Mouse (Mus musculus) heart, embryonic 13.5 days (tissue): ENCODE data around the gene Gm10639. TPM values are rescaled to one million over a fixed set of nuclear protein-coding genes. Genes with fewer than 3 reads are reported as not detected.
"Not testable (repeated sequence)": the region's sequence is repeated elsewhere in the genome, so short reads cannot be mapped to it uniquely, and the experiment has no call there.

Experiments
- ATAC-seq: fragments of 200-750 bp; cut with Nextera tagmentation; 2 replicates; pipeline ENCODE4 v1.8.0; 2017; ENCODE audit warnings: moderate TSS enrichment; ENCODE audit not compliant: insufficient number of reproducible peaks, low FRiP score, low TSS enrichment; ENCODE audit errors: extremely low read depth
- H3K27ac ChIP-seq: fragments of 300-500 bp; sonication (generic); replicated peaks from 2 replicates; pipeline ENCODE4 v1.5.1; 2015; ENCODE audit warnings: moderate library complexity, mild to moderate bottlenecking, inconsistent platforms
- H3K27me3 ChIP-seq: fragments of 300-500 bp; sonication (generic); replicated peaks from 2 replicates; pipeline ENCODE4 v1.6.1; 2015; ENCODE audit warnings: mild to moderate bottlenecking, inconsistent platforms
- H3K36me3 ChIP-seq: fragments of 300-500 bp; sonication (generic); 2 replicates; pipeline ENCODE4 v1.6.1; 2015; ENCODE audit warnings: mild to moderate bottlenecking, inconsistent platforms
- H3K4me1 ChIP-seq: fragments of 300-500 bp; sonication (generic); 2 replicates; pipeline ENCODE4 v1.6.1; 2015; ENCODE audit warnings: inconsistent platforms
- H3K4me2 ChIP-seq: fragments of 300-500 bp; sonication (generic); 2 replicates; pipeline ENCODE4 v1.6.1; 2015; ENCODE audit warnings: inconsistent platforms, mild to moderate bottlenecking, moderate library complexity
- H3K4me3 ChIP-seq: fragments of 300-500 bp; sonication (generic); 2 replicates; pipeline ENCODE4 v1.5.1; 2015; ENCODE audit warnings: moderate library complexity, mild to moderate bottlenecking, inconsistent platforms
- H3K9ac ChIP-seq: fragments of 300-500 bp; sonication (generic); 2 replicates; pipeline ENCODE4 v1.6.1; 2015; ENCODE audit warnings: inconsistent platforms, mild to moderate bottlenecking, moderate library complexity
- H3K9me3 ChIP-seq: fragments of 300-500 bp; sonication (generic); 2 replicates; pipeline ENCODE4 v1.6.1; 2016; ENCODE audit warnings: inconsistent platforms
- WGBS: fragments of 180-500 bp; shearing (Covaris S2); methylation state at CpG from one replicate; pipeline ENCODE4 v1.1.7; 2015; ENCODE audit warnings: mixed read lengths; 5-methylcytosine and 5-hydroxymethylcytosine counted together
- polyA plus RNA-seq: library from polyadenylated mRNA; unstranded; fragments of >200 nt; fragmentation: Nextera tagmentation; extraction: Ambion mirVana; gene quantifications from 2 replicates; pipeline ENCODE4 v1.2.1, GENCODE M21; 2015

Gene Gm10639
- not detected in 2 replicates for polyA plus RNA-seq

- H3K36me3 ChIP-seq, H3K27ac ChIP-seq, H3K27me3 ChIP-seq, H3K9ac ChIP-seq, ATAC-seq, H3K4me2 ChIP-seq, H3K4me1 ChIP-seq, H3K4me3 ChIP-seq, H3K9me3 ChIP-seq: not testable (repeated sequence)
- WGBS, result 78% methylated on average over 3 of the region's 3 CpGs
These were observed at the start of gene Gm10639 for GRCm38 (mm10) chr9:78289723-78290122. Gene Gm10639 (plus strand): TSS chr9:78289923.

- not testable (repeated sequence) for H3K4me3 ChIP-seq, ATAC-seq, H3K36me3 ChIP-seq, H3K27me3 ChIP-seq, H3K4me2 ChIP-seq, H3K27ac ChIP-seq, H3K4me1 ChIP-seq, H3K9me3 ChIP-seq, H3K9ac ChIP-seq
- 58% methylated on average over 4 of the region's 4 CpGs for WGBS
These were observed 33.8 kb upstream of the Gm10639 start for GRCm38 (mm10) chr9:78255683-78256470.

- H3K4me3 ChIP-seq, H3K4me1 ChIP-seq, H3K27ac ChIP-seq, H3K4me2 ChIP-seq, H3K9ac ChIP-seq, ATAC-seq, H3K27me3 ChIP-seq, H3K36me3 ChIP-seq, H3K9me3 ChIP-seq: not testable (repeated sequence)
- 45% methylated on average over 2 of the region's 3 CpGs for WGBS
These were observed 32.8 kb upstream of the Gm10639 start, which contains the start of gene Gm3776 for GRCm38 (mm10) chr9:78256914-78257313. Gene Gm3776 (plus strand): TSS chr9:78257129.

GRCm38 (mm10) chr9:78259688-78260087 lies 30.0 kb upstream of the Gm10639 start:
- not testable (repeated sequence) for H3K27me3 ChIP-seq, ATAC-seq, H3K9ac ChIP-seq, H3K4me1 ChIP-seq, H3K36me3 ChIP-seq, H3K4me3 ChIP-seq, H3K27ac ChIP-seq, H3K9me3 ChIP-seq, H3K4me2 ChIP-seq
- 0% methylated on average over 1 of the region's 6 CpGs for WGBS

- not testable (repeated sequence) for H3K9me3 ChIP-seq, H3K9ac ChIP-seq, H3K36me3 ChIP-seq, H3K4me2 ChIP-seq, H3K27ac ChIP-seq, H3K27me3 ChIP-seq, ATAC-seq, H3K4me1 ChIP-seq, H3K4me3 ChIP-seq
- 58% methylated on average over 3 of the region's 3 CpGs for WGBS
These were observed 18.8 kb upstream of the Gm10639 start for GRCm38 (mm10) chr9:78270945-78271344.

GRCm38 (mm10) chr9:78282002-78282711 lies 7.6 kb upstream of the Gm10639 start:
- 76% methylated on average over 4 of the region's 4 CpGs for WGBS
- H3K4me3 ChIP-seq, ATAC-seq, H3K27me3 ChIP-seq, H3K27ac ChIP-seq, H3K9me3 ChIP-seq, H3K4me2 ChIP-seq, H3K4me1 ChIP-seq, H3K36me3 ChIP-seq, H3K9ac ChIP-seq: not testable (repeated sequence)

GRCm38 (mm10) chr9:78289063-78289462 lies 660 bp upstream of the Gm10639 start:
- WGBS, result 33% methylated on average over 1 of the region's 1 CpGs
- not testable (repeated sequence) for H3K9me3 ChIP-seq, ATAC-seq

GRCm38 (mm10) chr9:78292462-78292861 lies 2.7 kb downstream of the Gm10639 start:
- H3K4me2 ChIP-seq, H3K36me3 ChIP-seq, H3K4me1 ChIP-seq, H3K9me3 ChIP-seq, H3K27me3 ChIP-seq, H3K4me3 ChIP-seq, H3K27ac ChIP-seq, H3K9ac ChIP-seq, ATAC-seq: not testable (repeated sequence)
- WGBS, result 64% methylated on average over 8 of the region's 8 CpGs

More at GRCm38 (mm10) chr9:78289063-78289462, 660 bp upstream of the Gm10639 start:
- H3K4me2 ChIP-seq, H3K4me3 ChIP-seq, H3K4me1 ChIP-seq, H3K36me3 ChIP-seq, H3K27me3 ChIP-seq, H3K27ac ChIP-seq, H3K9ac ChIP-seq: not testable (repeated sequence)

GRCm38 (mm10) chr9:78293683-78294082 lies 4.0 kb downstream of the Gm10639 start:
- not testable (repeated sequence) for H3K4me1 ChIP-seq, H3K36me3 ChIP-seq, H3K27me3 ChIP-seq, H3K4me2 ChIP-seq, H3K27ac ChIP-seq, H3K9me3 ChIP-seq, H3K9ac ChIP-seq, ATAC-seq, H3K4me3 ChIP-seq
- WGBS, result 42% methylated on average over 1 of the region's 1 CpGs

GRCm38 (mm10) chr9:78294781-78295180 lies 5.1 kb downstream of the Gm10639 start:
- H3K4me1 ChIP-seq, H3K9ac ChIP-seq, H3K27me3 ChIP-seq, H3K36me3 ChIP-seq, H3K4me2 ChIP-seq, H3K4me3 ChIP-seq, H3K27ac ChIP-seq, ATAC-seq, H3K9me3 ChIP-seq: not testable (repeated sequence)
- WGBS, result 77% methylated on average over 7 of the region's 7 CpGs

GRCm38 (mm10) chr9:78296089-78296488 lies 6.4 kb downstream of the Gm10639 start:
- WGBS, result 13% methylated on average over 6 of the region's 6 CpGs

GRCm38 (mm10) chr9:78298232-78298631 lies 8.5 kb downstream of the Gm10639 start:
- no peak overlapping the region for H3K4me3 ChIP-seq
- H3K36me3 ChIP-seq, result no peaks in the 10 kb centered on the region
- no peak for ATAC-seq
- no peak overlapping the region for H3K4me2 ChIP-seq
- 78% methylated on average over 1 of the region's 1 CpGs for WGBS
- H3K27ac ChIP-seq, result no peak overlapping the region
- no peaks in the 10 kb centered on the region for H3K9me3 ChIP-seq
- no peak overlapping the region for H3K9ac ChIP-seq
- H3K4me1 ChIP-seq, result no peaks in the 10 kb centered on the region
- no peaks in the 10 kb centered on the region for H3K27me3 ChIP-seq

More at GRCm38 (mm10) chr9:78296089-78296488, 6.4 kb downstream of the Gm10639 start:
- not testable (repeated sequence) for H3K27me3 ChIP-seq, H3K9ac ChIP-seq, H3K27ac ChIP-seq, H3K36me3 ChIP-seq, H3K4me2 ChIP-seq, H3K9me3 ChIP-seq, ATAC-seq, H3K4me3 ChIP-seq, H3K4me1 ChIP-seq
